Mouse (Mus musculus) intestine, postnatal 0 days (tissue): ENCODE results near the gene Prr5l. TPM values are rescaled to one million over a fixed set of nuclear protein-coding genes. Genes with fewer than 3 reads are reported as not detected.

Source experiments
- ATAC-seq: fragments of 200-750 bp; cut with Nextera tagmentation; 2 replicates; pipeline ENCODE4 v1.8.0; 2017; ENCODE audit warnings: mild to moderate bottlenecking, moderate TSS enrichment, moderate library complexity
- H3K27ac ChIP-seq: fragments of 300-500 bp; sonication (generic); 2 replicates; pipeline ENCODE4 v1.5.1; 2014; ENCODE audit warnings: mild to moderate bottlenecking, low read depth, low read length, moderate library complexity
- H3K27me3 ChIP-seq: fragments of 300-500 bp; sonication (generic); replicated peaks from 2 replicates; pipeline ENCODE4 v1.6.1; 2014; ENCODE audit warnings: low read length, mixed read lengths; ENCODE audit not compliant: control insufficient read depth, insufficient read depth
- H3K36me3 ChIP-seq: fragments of 300-500 bp; sonication (generic); 2 replicates; pipeline ENCODE4 v1.6.1; 2014; ENCODE audit warnings: mild to moderate bottlenecking, moderate library complexity; ENCODE audit not compliant: control insufficient read depth, insufficient read depth
- H3K4me1 ChIP-seq: fragments of 300-500 bp; sonication (generic); replicated peaks from 2 replicates; pipeline ENCODE4 v1.6.1; 2014; ENCODE audit warnings: antibody characterized with exemption, low read length, mixed read lengths; ENCODE audit not compliant: control insufficient read depth, insufficient read depth
- H3K4me2 ChIP-seq: fragments of 300-500 bp; sonication (generic); replicated peaks from 2 replicates; pipeline ENCODE4 v1.6.1; 2014; ENCODE audit warnings: low read depth, mild to moderate bottlenecking, moderate library complexity
- H3K4me3 ChIP-seq: fragments of 300-500 bp; sonication (generic); 2 replicates; pipeline ENCODE4 v1.5.1; 2014; ENCODE audit warnings: low read depth, low read length
- H3K9ac ChIP-seq: fragments of 300-500 bp; sonication (generic); 2 replicates; pipeline ENCODE4 v1.6.1; 2014; ENCODE audit warnings: mild to moderate bottlenecking, low read depth, low read length
- H3K9me3 ChIP-seq: fragments of 300-500 bp; sonication (generic); 2 replicates; pipeline ENCODE4 v1.6.1; 2016; ENCODE audit warnings: mixed run types; ENCODE audit not compliant: control insufficient read depth
- CTCF ChIP-seq: sonication (generic); IDR thresholded peaks from 2 replicates; pipeline ENCODE4 v1.5.1; 2016; ENCODE audit warnings: low read depth, mild to moderate bottlenecking, control low read depth, antibody characterized with exemption, moderate library complexity
- WGBS: fragments of 180-500 bp; shearing (Covaris S2); extraction: QIAGEN DNeasy Blood & Tissue Kit; methylation state at CpG from one replicate; pipeline ENCODE4 v1.1.7; 2014; 5-methylcytosine and 5-hydroxymethylcytosine counted together
- polyA plus RNA-seq: library from polyadenylated mRNA; unstranded; fragments of >200 nt; fragmentation: Nextera tagmentation; extraction: Ambion mirVana; gene quantifications from 2 replicates; pipeline ENCODE4 v1.2.1, GENCODE M21; 2015

Gene Prr5l
- polyA plus RNA-seq, 1 experiment from 2014 or later: 36.4 TPM

DNA sequence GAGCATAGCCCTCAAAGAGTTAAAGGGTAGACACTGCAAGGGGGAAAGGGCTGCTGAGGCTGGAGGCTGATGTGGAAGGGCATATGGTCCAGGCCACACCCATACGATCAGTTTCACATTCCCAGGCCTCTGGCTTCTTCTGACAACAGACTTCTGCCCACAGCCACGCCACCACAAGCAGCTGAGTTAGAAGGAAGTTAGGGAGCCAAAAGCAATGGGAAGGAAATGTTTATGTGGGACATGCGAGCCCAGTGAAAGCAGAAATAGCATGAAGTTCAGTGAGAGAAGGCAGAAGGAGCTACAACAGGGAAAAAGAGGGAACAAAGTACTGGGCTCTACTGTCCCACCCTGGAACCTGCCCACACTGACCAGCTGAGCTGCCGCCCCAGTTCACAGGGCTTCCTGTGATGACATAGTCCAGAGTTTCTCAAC is 119.9 kb downstream of the Prr5l start:
- no peaks in the 10 kb centered on the region for H3K9me3 ChIP-seq
- TF ChIP-seq CTCF: no peak
- no peak overlapping the region for H3K9ac ChIP-seq
- no peaks in the 10 kb centered on the region for H3K27me3 ChIP-seq
- peak; percentile 74 for ATAC-seq
- H3K4me1 ChIP-seq: no peaks in the 10 kb centered on the region
- 32% methylated on average over 4 of the region's 4 CpGs for WGBS
- H3K36me3 ChIP-seq: peaks cover 9% of the 10 kb centered on the region
- no peak overlapping the region for H3K4me3 ChIP-seq
- H3K4me2 ChIP-seq: no peak overlapping the region
- H3K27ac ChIP-seq: peak overlapping the region; percentile 55

- ATAC-seq: no peak
- Histone ChIP-seq H3K9ac (no peak overlapping the region), H3K36me3 (peaks cover 9% of the 10 kb centered on the region), H3K4me2 (no peak overlapping the region), H3K27me3 (no peaks in the 10 kb centered on the region), H3K9me3 (no peaks in the 10 kb centered on the region), H3K4me3 (no peak overlapping the region), H3K4me1 (no peaks in the 10 kb centered on the region), H3K27ac (peak overlapping the region; percentile 55)
- no peak for TF ChIP-seq CTCF
- WGBS: 67% methylated on average over 10 of the region's 10 CpGs
Measured at GRCm38 (mm10) chr2:101762405-101762804, 120.4 kb downstream of the Prr5l start.

DNA sequence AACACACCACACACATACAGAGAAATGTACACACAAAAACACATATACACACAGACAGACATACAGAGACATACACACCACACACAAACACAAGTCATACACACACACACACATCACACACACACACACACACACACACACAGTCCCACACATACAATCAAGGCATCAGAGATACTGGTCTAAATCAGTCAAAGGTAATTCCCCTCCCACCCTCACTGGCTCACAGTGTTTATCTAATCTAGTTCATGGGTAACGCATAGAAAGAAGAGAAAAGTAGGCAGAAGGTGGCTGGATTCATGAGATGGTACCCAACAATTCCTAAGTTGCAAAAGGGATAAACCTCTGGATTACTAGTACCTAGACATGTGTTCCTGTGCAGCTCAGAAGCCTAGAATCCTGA is 120.9 kb downstream of the Prr5l start:
- H3K9me3 ChIP-seq: no peaks in the 10 kb centered on the region
- TF ChIP-seq CTCF: no peak
- H3K9ac ChIP-seq: no peak overlapping the region
- H3K4me2 ChIP-seq: no peak overlapping the region
- H3K4me3 ChIP-seq: no peak overlapping the region
- H3K27ac ChIP-seq: no peak overlapping the region
- peaks cover 9% of the 10 kb centered on the region for H3K36me3 ChIP-seq
- no peaks in the 10 kb centered on the region for H3K27me3 ChIP-seq
- no peak for ATAC-seq
- H3K4me1 ChIP-seq: no peaks in the 10 kb centered on the region
- WGBS: 44% methylated on average over 1 of the region's 1 CpGs

GRCm38 (mm10) chr2:101759523-101760277 is 123.1 kb downstream of the Prr5l start:
- Histone ChIP-seq H3K9ac (no peak overlapping the region), H3K4me3 (no peak overlapping the region), H3K9me3 (no peaks in the 10 kb centered on the region), H3K27me3 (no peaks in the 10 kb centered on the region), H3K4me2 (no peak overlapping the region), H3K4me1 (no peaks in the 10 kb centered on the region), H3K36me3 (peaks cover 9% of the 10 kb centered on the region), H3K27ac (no peak overlapping the region)
- 84% methylated on average over 9 of the region's 9 CpGs for WGBS
- TF ChIP-seq CTCF: no peak
- no peak for ATAC-seq

GRCm38 (mm10) chr2:101757806-101758205 is 125.0 kb downstream of the Prr5l start:
- WGBS: 82% methylated on average over 1 of the region's 1 CpGs
- no peak for TF ChIP-seq CTCF

DNA sequence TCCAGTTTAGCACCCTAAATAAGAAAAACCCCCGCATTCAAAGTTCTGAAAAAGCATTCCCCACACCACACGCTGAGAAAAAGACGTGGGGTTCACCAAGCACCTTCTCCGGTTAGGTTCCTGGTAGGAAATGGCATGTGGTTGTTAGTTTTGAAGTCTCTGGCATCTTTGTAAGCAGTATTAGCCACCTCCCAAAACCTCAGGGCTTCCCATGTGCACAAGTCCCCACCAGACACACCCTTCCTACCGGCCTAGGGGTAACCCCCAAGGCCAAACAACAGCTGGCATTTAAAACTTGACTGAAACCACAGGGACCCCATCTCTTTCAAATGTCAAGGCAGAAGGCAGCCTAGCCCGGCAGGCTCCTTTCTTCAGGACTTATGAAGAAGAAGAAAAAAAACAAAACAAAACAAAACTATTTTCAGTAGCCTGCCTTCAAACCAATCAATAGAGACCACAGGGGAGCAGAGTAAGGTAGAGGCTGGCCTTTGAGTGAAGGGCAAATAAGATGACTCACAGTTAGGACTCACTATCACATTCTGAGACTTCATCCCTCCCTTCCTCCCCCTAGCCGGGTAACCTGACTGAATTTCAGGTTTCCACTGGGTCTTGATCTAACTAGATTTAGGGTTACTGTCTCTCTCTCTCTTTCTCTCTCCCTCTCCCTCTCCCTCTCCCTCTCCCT is 126.6 kb downstream of the Prr5l start:
- Histone ChIP-seq H3K27ac (no peak overlapping the region), H3K36me3 (peaks cover 10% of the 10 kb centered on the region), H3K4me2 (no peak overlapping the region), H3K4me3 (no peak overlapping the region), H3K27me3 (no peaks in the 10 kb centered on the region), H3K4me1 (no peaks in the 10 kb centered on the region), H3K9ac (no peak overlapping the region), H3K9me3 (no peaks in the 10 kb centered on the region)
- 57% methylated on average over 7 of the region's 7 CpGs for WGBS
- no peak for TF ChIP-seq CTCF
- no peak for ATAC-seq

More at GRCm38 (mm10) chr2:101757806-101758205, 125.0 kb downstream of the Prr5l start:
- Histone ChIP-seq H3K9me3 (no peaks in the 10 kb centered on the region), H3K36me3 (peaks cover 10% of the 10 kb centered on the region), H3K9ac (no peak overlapping the region), H3K4me2 (no peak overlapping the region), H3K4me3 (no peak overlapping the region), H3K27ac (no peak overlapping the region), H3K27me3 (no peaks in the 10 kb centered on the region), H3K4me1 (no peaks in the 10 kb centered on the region)
- no peak for ATAC-seq
